Mouse (Mus musculus): ENCODE results near the gene Mettl7b. TPM values are rescaled to one million over a fixed set of nuclear protein-coding genes. Genes with fewer than 3 reads are reported as not detected.

Mettl7b gene
- total RNA-seq (2023), result not detected

GRCm38 (mm10) chr10:128960590-128961584 is at the start of gene Mettl7b:
Gene Mettl7b (minus strand): TSS chr10:128960988.

DNA sequence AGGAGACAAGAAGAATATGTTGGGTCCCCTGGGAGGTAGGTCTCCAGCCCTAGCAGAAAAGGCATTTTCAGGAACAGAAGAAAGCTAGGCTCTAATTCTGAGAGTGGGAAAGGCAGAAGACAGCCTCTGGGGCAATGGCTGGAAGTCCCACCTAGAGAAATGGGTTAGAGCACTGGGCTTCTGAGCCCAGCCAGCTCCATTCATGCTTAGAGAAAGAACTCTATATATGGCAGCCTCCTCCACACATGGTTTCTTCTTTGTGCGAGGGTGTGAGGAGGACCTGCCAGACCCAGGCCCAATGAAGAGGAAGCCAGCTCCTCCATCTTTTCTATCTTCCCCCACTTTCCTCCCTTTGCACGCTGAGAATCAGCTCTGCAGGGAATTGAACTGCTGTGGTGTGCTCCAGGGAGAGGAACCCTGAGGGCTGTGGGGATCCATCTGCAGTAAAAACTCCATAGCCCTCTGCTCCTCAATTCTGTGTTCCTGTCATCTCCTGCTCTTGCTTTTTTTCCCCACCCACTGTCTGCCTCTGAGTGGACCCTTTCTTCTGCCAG is 49.6 kb upstream of the Mettl7b start, which contains the start of gene Olfr763:
Gene Olfr763, plus strand, starts transcription at position 504 of the 554 bp plus-strand sequence.

GRCm38 (mm10) chr10:128989131-128989530 is 28.3 kb upstream of the Mettl7b start, which contains the start of gene Olfr9:
Gene Olfr9 (plus strand): TSS chr10:128989431.

DNA sequence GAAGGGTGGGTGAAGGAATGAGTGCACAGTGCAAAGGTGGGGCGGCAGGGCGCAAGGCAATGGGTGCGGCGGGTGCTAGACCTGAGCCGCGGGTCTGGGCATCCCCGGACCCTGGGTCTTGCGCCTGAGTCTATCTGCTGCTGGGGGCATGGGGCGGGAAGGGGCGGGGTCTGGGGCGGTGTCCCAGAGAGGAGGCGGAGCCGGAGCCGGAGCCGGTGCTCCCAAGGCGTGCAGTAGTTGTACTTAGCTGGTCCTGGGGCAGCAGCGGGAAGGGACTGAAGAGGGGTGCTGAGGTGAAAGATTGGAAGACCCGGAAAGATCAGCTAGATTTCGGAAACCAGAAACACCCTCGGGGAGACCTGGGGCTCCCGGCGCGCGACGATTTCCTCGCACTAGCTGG is 27.2 kb downstream of the Mettl7b start, which contains the start of gene Itga7:
Gene Itga7, plus strand, starts transcription at position 245 of the 400 bp plus-strand sequence.

GRCm38 (mm10) chr10:128923935-128924334 is 36.9 kb downstream of the Mettl7b start, which contains the start of gene Bloc1s1:
Gene Bloc1s1 (minus strand): TSS chr10:128924035.

DNA sequence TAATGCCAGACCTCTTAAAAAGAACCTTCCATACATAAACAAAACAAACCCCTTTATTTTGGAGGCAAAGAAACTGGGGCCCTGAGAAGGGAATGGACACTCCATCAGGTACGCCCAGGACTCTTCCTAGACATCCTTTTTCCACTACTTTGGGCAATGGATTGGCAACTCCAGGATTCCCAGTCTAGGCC is 38.1 kb downstream of the Mettl7b start, which contains the start of gene Rdh5:
Gene Rdh5, minus strand, starts transcription at position 67 of the 191 bp plus-strand sequence.

Other genes starting within 250 kb of the Mettl7b start
- 775 TPM for gene Dgka, start 216.1 kb downstream of the Mettl7b start, total RNA-seq (2023)
- 81.7 TPM for gene Pym1, start 213.1 kb downstream of the Mettl7b start, total RNA-seq (2023)
- 0.24 TPM for gene Mmp19, start 170.1 kb downstream of the Mettl7b start, total RNA-seq (2023)
- gene Dnajc14, start 156.9 kb downstream of the Mettl7b start, total RNA-seq (2023), result 56.7 TPM
- 10.0 TPM for gene Tmem198b, start 156.6 kb downstream of the Mettl7b start, total RNA-seq (2023)
- gene Sarnp, start 143.7 kb downstream of the Mettl7b start, total RNA-seq (2023), result 61.5 TPM
- gene Ormdl2, start 139.3 kb downstream of the Mettl7b start, total RNA-seq (2023), result 23.2 TPM
- 6.6 TPM for gene Gdf11, start 69.3 kb downstream of the Mettl7b start, total RNA-seq (2023)
- gene Cd63, start 60.0 kb downstream of the Mettl7b start, total RNA-seq (2023), result 0.52 TPM
- 7.5 TPM for gene Rdh5, start 38.1 kb downstream of the Mettl7b start, total RNA-seq (2023)
- gene Bloc1s1, start 37.0 kb downstream of the Mettl7b start, total RNA-seq (2023), result 54.5 TPM
- 3.3 TPM for gene Itga7, start 27.2 kb downstream of the Mettl7b start, total RNA-seq (2023)
- gene Olfr9, start 28.4 kb upstream of the Mettl7b start, total RNA-seq (2023), result 4.0 TPM
- gene Olfr763, start 49.8 kb upstream of the Mettl7b start, total RNA-seq (2023), result 1.0 TPM
- not detected for gene Olfr764-ps1, start 78.9 kb upstream of the Mettl7b start, total RNA-seq (2023)
- gene Olfr765, start 89.0 kb upstream of the Mettl7b start, total RNA-seq (2023), result not detected
- not detected for gene Olfr766-ps1, start 108.0 kb upstream of the Mettl7b start, total RNA-seq (2023)
- not detected for gene Olfr767, start 121.9 kb upstream of the Mettl7b start, total RNA-seq (2023)
- gene Olfr768, start 138.4 kb upstream of the Mettl7b start, total RNA-seq (2023), result not detected
- not detected for gene Olfr769, start 156.9 kb upstream of the Mettl7b start, total RNA-seq (2023)
- gene Olfr770, start 178.0 kb upstream of the Mettl7b start, total RNA-seq (2023), result not detected
- not detected for gene Olfr771, start 203.8 kb upstream of the Mettl7b start, total RNA-seq (2023)
- gene Olfr772, start 216.9 kb upstream of the Mettl7b start, total RNA-seq (2023), result not detected
- not detected for gene Olfr773, start 226.4 kb upstream of the Mettl7b start, total RNA-seq (2023)

Data from CD8-positive naive resting alpha-beta T cell, adult 57 days (primary cell).